Mouse (Mus musculus): ENCODE data around the gene Spag8. TPM values are rescaled to one million over a fixed set of nuclear protein-coding genes. Genes with fewer than 3 reads are reported as not detected.

Gene Spag8
- polyA plus RNA-seq (2016; fragmentation: Nextera tagmentation; extraction: Ambion mirVana) = 0.63 and 2.0 TPM in 2 replicates

DNA sequence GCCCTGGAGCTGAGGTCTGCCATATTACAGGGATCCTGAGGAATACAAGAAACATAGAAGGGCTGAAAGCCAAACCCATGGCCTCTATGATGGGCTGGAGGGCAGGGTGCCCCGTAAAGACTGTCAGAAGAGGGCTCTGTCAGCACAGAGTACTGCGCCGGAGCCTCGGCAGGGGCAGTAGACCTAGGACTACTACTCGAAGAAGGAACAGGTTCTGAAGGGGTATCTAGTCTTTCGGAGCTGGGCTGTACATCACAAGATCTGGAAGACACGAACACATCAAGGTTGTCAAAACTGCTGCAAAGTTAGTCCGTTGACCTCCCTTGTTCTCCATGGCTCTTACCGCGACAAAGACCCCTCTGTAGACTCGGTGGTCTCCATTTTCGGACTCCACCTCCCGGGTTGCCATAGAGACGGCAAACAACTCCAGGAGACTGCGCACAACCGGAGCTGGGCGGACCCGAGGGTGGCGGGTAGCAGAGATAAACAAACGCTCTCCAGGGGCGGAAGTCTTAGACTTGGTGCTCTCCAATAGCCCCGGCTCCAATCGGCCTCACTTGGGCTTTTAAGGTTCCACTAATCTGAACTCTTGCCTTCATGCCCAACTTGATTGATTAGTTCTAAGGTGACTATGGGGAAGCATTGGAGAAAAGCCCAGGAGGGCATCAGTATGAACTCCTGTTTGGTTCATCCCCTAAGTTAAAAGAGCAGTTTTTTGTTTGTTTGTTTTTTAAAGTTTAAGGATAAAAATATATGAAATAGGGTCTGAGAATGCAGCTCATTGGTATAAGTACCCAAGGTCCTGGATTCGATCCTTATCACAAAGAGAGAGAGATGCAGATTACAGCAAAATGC is at the start of gene Spag8:
TSS of gene Spag8 (minus strand) at position 434 of the 855 bp plus-strand sequence.
- peak; percentile 85 for DNase-seq (ENCODE audit: low spot score)
- WGBS = 20% methylated on average over 24 of the region's 24 CpGs
- Histone ChIP-seq H3K9me3 (no peaks in the 10 kb centered on the region), H3K36me3 (peaks cover 19% of the 10 kb centered on the region), H3K4me3 (peak within 1 kb of the TSS; percentile 50), H3K27me3 (ENCODE audit: insufficient read depth, poor library complexity, severe bottlenecking) (peaks cover 1% of the 10 kb centered on the region; the same call in 1 of the 2 replicates), H3K4me1 (peaks cover 29% of the 10 kb centered on the region), H3K27ac (0 out of 2 replicates have a peak within 1 kb of the TSS, but pooled peaks have one; percentile 7)

DNA sequence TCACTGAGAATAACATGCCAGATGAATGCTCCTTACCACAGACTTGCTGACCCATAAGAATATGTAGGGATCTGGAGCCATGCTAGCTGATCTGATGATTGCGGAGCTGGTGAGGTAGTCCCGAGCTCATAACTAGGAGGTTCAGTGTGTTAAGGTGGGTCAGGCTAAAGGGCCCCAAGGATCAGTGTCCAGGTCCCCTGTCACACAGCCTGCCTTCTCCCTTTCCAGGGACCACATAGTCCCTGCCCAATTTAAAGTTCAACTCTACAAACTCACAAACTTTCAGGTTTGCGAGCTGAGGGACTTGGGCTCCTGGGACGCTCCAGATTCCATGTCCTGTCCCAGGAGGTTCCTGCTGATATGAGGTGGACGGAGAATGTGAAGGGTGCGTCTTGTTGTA is 47.3 kb upstream of the Spag8 start, which contains the start of gene Olfr70:
TSS of gene Olfr70 (minus strand) at position 101 of the 400 bp plus-strand sequence.
- Histone ChIP-seq H3K4me3 (no peak within 1 kb of the TSS), H3K27me3 (ENCODE audit: insufficient read depth, poor library complexity, severe bottlenecking) (peaks cover 5% of the 10 kb centered on the region), H3K27ac (no peak within 1 kb of the TSS), H3K4me1 (peaks cover 15% of the 10 kb centered on the region; the same call in 1 of the 2 replicates), H3K9me3 (no peaks in the 10 kb centered on the region), H3K36me3 (no peaks in the 10 kb centered on the region)
- WGBS = 80% methylated on average over 6 of the region's 6 CpGs
- DNase-seq (ENCODE audit: low spot score) = no peak

DNA sequence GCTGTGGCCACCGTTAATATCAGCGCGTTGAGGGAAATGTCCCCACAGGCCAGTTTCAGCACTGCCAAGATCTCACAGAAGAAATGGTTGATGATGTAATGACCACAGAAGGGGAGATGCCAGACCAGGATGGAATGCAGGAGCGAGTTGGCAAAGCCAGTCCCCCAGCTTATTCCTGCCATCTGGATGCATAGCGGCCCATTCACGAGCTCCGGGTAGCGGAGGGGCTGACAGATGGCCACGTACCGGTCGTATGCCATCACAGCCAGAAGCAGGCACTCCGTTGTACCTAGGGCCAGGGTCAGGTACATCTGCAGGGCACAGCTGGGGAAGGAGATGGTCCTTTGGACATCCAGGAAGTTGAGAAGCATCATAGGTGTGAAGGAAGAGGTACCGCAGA is 43.2 kb upstream of the Spag8 start:
- no peak for DNase-seq (ENCODE audit: low spot score)
- H3K9me3 ChIP-seq = no peaks in the 10 kb centered on the region
- H3K27me3 ChIP-seq (ENCODE audit: insufficient read depth, poor library complexity, severe bottlenecking) = no peaks in the 10 kb centered on the region
- H3K36me3 ChIP-seq = no peaks in the 10 kb centered on the region
- no peak overlapping the region for H3K27ac ChIP-seq
- WGBS = 89% methylated on average over 13 of the region's 13 CpGs
- H3K4me1 ChIP-seq = peaks cover 32% of the 10 kb centered on the region
- H3K4me3 ChIP-seq = no peak overlapping the region

DNA sequence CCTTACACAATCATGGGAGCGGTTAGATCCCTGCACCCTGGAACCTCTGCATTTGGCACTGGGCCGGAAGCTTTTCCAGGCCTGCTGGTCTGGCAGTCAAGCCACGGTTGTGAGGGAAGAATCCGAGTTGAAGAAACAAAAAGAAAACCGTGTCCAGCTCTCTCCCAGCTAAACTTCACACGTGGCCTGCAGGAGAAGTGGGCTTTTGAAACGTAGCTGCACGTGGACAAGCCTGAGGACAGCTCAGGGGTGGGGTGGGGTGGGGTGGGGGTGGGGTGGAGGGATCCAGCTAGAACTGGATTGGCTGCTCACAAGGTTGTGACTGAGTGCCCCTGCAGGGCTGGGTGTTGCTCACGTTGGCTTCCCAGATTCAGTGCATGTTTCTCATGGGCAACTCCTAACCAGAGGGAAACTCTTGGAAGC is 41.9 kb upstream of the Spag8 start:
- no peak for DNase-seq (ENCODE audit: low spot score)
- Histone ChIP-seq H3K27ac (peak overlapping the region; percentile 73), H3K36me3 (0 out of 2 replicates have a peak, but pooled peaks cover under 1% of the 10 kb centered on the region), H3K4me3 (no peak overlapping the region), H3K27me3 (ENCODE audit: insufficient read depth, poor library complexity, severe bottlenecking) (peaks cover 6% of the 10 kb centered on the region; the same call in 1 of the 2 replicates), H3K9me3 (no peaks in the 10 kb centered on the region), H3K4me1 (peaks cover 32% of the 10 kb centered on the region)
- 20% methylated on average over 9 of the region's 9 CpGs for WGBS

DNA sequence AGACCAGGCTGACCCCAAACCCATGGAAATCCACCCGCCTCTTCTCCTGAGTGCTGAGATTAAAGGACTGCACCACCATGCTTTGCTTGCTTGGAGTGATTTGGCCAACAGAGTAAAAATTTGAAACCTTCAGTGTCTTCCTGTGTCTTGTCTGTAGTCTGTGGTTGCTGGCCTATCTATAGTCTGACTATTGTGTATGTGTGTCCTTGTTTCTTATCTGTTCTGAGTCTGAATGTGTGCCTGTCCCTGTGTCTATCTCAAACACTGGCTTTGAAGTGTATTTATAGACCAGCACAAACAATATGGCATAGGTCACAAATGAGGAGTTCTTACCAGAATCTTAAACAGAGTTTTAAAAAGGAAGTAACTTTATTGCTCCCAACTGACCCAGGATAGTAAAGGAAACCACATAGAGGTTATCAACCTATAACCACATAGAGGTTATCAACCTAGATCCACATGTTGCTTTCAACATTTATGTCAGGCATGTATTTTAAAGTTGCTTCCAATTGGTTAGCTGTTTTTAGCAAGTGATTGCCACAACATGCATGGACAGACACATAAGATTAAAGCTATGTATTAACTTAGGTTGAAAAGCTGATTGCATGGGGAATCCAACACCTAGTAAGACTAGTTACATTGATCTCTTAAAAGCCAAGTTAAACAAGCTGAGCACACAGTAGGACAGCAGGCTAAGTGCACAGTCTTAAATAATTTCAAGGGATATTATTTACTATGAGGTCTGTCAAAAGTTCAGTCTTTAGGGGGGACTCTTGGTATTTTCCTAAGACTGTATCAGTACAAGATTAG is 41.2 kb upstream of the Spag8 start:
- 70% methylated on average over 1 of the region's 1 CpGs for WGBS
- no peak overlapping the region for H3K4me3 ChIP-seq
- H3K27ac ChIP-seq = peak overlapping the region; percentile 73
- DNase-seq (ENCODE audit: low spot score) = no peak
- peaks cover 12% of the 10 kb centered on the region for H3K27me3 ChIP-seq (ENCODE audit: insufficient read depth, poor library complexity, severe bottlenecking)
- peaks cover 32% of the 10 kb centered on the region for H3K4me1 ChIP-seq
- no peaks in the 10 kb centered on the region for H3K9me3 ChIP-seq
- 0 out of 2 replicates have a peak, but pooled peaks cover 6% of the 10 kb centered on the region for H3K36me3 ChIP-seq

DNA sequence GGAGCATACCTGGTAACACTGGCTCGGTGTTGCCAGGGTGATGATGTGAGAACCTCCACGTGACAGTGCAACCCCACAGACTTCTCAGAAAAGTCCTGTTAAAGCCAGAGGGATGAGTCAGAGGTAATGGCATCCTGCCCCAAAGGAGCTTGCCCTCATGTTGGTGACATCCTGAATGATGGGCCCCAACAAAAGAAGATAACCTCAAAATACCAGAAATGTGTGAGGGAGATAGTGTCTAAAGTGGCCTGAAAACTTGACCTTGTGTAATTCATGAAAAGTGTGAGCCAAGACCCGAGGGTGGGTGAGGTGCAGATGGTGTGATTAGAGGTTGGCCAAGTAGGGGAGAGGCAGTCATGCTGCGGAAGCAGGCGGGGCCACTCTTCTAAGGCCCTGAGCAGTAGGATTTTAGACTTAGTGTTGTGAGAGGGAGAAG is 40.4 kb upstream of the Spag8 start:
- no peak for DNase-seq (ENCODE audit: low spot score)

DNA sequence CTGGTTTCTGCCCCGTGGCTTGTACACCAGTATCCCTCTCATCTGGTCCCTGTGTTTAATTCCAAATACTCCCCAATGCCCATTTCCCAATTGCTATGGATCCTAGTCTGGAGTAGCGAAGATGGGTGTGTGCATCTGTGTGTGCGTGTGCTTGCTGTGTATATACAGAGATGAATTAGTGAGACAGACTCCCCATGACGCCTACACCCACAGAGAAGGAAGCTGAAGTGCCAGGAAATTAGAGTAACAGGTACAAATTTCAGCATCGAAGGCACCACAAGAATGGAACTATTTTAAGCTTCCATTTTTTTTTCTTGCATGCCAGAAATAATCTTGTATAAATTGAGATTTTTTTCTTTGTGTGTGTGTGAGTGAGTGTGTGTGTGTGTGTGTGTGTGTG is 37.6 kb upstream of the Spag8 start:
- Histone ChIP-seq H3K36me3 (peaks cover 15% of the 10 kb centered on the region; the same call in 1 of the 2 replicates), H3K4me3 (no peak overlapping the region), H3K9me3 (no peaks in the 10 kb centered on the region), H3K27me3 (ENCODE audit: insufficient read depth, poor library complexity, severe bottlenecking) (peaks cover 15% of the 10 kb centered on the region), H3K4me1 (peaks cover 26% of the 10 kb centered on the region), H3K27ac (no peak overlapping the region)
- DNase-seq (ENCODE audit: low spot score) = no peak
- WGBS = 68% methylated on average over 5 of the region's 5 CpGs

More for the DNA sequence above, 40.4 kb upstream of the Spag8 start:
- no peaks in the 10 kb centered on the region for H3K9me3 ChIP-seq
- WGBS = 47% methylated on average over 5 of the region's 5 CpGs
- H3K36me3 ChIP-seq = 0 out of 2 replicates have a peak, but pooled peaks cover 8% of the 10 kb centered on the region
- H3K27ac ChIP-seq = no peak overlapping the region
- H3K4me3 ChIP-seq = no peak overlapping the region
- peaks cover 15% of the 10 kb centered on the region for H3K27me3 ChIP-seq (ENCODE audit: insufficient read depth, poor library complexity, severe bottlenecking)
- peaks cover 32% of the 10 kb centered on the region for H3K4me1 ChIP-seq

DNA sequence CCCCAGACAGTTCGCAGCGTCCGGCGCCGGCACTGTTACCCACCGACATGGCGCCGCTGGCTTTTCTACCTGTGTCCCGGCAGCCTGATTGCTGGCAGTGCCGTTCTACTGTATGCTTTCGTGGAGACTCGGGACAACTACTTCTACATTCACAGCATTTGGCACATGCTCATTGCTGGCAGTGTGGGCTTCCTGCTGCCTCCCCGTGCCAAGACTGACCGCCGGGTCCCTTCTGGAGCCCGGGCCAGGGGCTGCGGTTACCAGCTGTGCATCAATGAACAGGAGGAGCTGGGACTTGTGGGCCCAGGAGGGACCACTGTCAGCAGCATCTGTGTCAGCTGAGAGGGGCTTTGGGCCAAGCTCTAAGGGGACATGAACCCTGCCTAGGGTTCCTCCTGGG is 36.6 kb upstream of the Spag8 start:
- no peak for DNase-seq (ENCODE audit: low spot score)
- Histone ChIP-seq H3K27ac (no peak overlapping the region), H3K4me3 (no peak overlapping the region), H3K27me3 (ENCODE audit: insufficient read depth, poor library complexity, severe bottlenecking) (peaks cover 15% of the 10 kb centered on the region), H3K9me3 (no peaks in the 10 kb centered on the region), H3K4me1 (peaks cover 19% of the 10 kb centered on the region), H3K36me3 (peaks cover 25% of the 10 kb centered on the region)
- 93% methylated on average over 17 of the region's 17 CpGs for WGBS

DNA sequence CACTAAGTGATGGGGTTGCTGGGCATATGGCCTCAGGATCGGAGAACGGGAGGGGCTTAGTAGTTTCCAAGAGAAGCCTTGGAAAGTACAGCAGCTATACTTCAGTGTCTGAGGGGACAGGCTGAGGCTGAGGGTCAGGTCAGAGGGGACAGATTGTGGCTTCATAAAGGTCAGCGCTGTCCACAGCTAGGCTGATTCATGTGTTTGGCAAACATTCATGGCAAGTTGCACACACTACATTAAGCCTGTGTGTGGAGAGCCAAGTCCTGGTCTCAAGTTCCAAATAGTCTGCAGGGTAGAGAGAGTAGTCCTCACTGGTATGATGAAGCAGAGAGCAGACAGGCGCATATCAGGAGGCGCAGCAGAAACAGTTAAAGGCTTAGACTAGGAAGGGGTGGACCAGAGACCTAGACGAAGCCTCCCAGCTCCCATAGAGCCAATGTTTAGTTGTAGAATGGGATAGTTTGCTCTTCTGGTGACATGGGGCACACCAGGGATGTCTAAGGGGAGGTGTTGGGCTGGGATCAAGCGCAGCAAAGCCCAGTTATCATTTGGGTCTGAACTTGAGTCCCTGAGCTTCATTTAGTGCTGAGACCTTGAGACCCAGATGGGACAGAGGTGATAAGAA is 26.1 kb upstream of the Spag8 start:
- Histone ChIP-seq H3K27ac (no peak overlapping the region), H3K4me3 (no peak overlapping the region), H3K4me1 (peaks cover 8% of the 10 kb centered on the region), H3K27me3 (ENCODE audit: insufficient read depth, poor library complexity, severe bottlenecking) (no peaks in the 10 kb centered on the region), H3K9me3 (no peaks in the 10 kb centered on the region), H3K36me3 (peaks cover 27% of the 10 kb centered on the region)
- DNase-seq (ENCODE audit: low spot score) = no peak
- 84% methylated on average over 7 of the region's 7 CpGs for WGBS

DNA sequence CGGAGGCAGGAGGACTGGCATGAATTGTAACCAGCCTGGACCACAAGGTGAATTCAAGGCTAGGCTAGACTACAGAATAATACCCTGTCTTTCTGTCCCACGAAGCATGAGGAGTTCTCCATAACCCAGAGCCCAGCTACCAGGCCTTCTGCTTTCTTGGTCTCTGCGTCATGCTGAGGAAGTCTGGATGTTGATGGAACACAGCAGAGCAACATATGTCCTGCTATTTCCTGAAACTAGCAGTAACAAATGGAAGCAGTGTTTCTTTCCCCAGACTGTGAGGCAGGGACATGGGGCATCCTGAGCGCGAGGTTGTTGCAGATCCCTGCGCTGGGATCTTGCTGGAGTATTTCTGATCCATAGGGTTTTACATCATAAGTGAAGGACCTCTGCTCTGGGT is 25.1 kb upstream of the Spag8 start:
- Histone ChIP-seq H3K9me3 (no peaks in the 10 kb centered on the region), H3K36me3 (peaks cover 30% of the 10 kb centered on the region), H3K4me1 (peaks cover 14% of the 10 kb centered on the region), H3K27ac (no peak overlapping the region), H3K4me3 (no peak overlapping the region), H3K27me3 (ENCODE audit: insufficient read depth, poor library complexity, severe bottlenecking) (no peaks in the 10 kb centered on the region)
- 86% methylated on average over 6 of the region's 6 CpGs for WGBS
- no peak for DNase-seq (ENCODE audit: low spot score)

DNA sequence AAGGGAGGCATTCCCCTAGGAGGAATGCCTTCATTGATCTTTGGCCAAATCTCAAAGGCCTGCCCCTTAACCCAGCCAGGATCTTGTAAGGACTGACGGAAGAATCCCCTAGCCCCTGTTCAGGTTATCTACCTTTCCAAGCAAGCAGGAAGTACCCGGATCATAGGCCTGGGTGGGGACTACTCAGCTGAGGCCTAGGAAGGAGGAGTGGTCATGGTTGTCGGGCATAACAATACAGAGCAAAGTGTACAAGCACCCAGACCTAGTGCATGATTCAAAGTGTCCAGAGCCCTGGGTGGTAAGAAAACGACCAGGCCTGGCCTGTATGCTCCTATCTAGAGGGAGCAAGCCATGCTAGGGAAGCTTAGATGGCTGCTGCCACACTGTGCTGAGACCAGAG is 22.2 kb upstream of the Spag8 start:
- H3K4me3 ChIP-seq = no peak overlapping the region
- peaks cover 27% of the 10 kb centered on the region for H3K4me1 ChIP-seq
- peaks cover 6% of the 10 kb centered on the region; the same call in 1 of the 2 replicates for H3K27me3 ChIP-seq (ENCODE audit: insufficient read depth, poor library complexity, severe bottlenecking)
- peaks cover 25% of the 10 kb centered on the region for H3K36me3 ChIP-seq
- H3K27ac ChIP-seq = no peak overlapping the region
- H3K9me3 ChIP-seq = no peaks in the 10 kb centered on the region
- no peak for DNase-seq (ENCODE audit: low spot score)
- whole genome bisulfite sequencing = 71% methylated on average over 4 of the region's 4 CpGs

DNA sequence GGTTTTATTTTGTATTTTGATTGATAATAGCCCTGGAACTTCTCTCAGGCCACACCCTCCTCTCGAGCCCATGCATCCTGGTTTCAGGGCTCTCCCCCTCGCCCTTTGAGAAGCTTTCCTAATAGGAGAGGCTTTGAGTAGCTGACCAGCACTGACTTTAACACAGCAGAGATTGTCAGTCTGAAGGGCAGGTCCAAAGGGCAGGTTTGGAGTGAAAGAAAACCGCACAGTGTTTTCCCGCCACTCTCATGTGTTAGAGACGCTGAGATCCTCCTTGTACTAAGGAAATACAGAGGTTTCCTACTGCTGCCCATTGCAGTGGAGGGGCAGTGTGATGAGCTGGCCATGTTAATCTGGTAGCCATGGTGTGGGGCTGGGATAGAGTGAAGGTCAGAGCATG is 21.6 kb upstream of the Spag8 start:
- Histone ChIP-seq H3K27ac (no peak overlapping the region), H3K4me3 (no peak overlapping the region), H3K36me3 (peaks cover 25% of the 10 kb centered on the region), H3K4me1 (peaks cover 31% of the 10 kb centered on the region), H3K9me3 (no peaks in the 10 kb centered on the region), H3K27me3 (ENCODE audit: insufficient read depth, poor library complexity, severe bottlenecking) (peaks cover 12% of the 10 kb centered on the region; the same call in 1 of the 2 replicates)
- WGBS = 68% methylated on average over 5 of the region's 5 CpGs
- DNase-seq (ENCODE audit: low spot score) = no peak
